Mouse (Mus musculus): ENCODE data around the gene Tbc1d17. TPM values are rescaled to one million over a fixed set of nuclear protein-coding genes. Genes with fewer than 3 reads are reported as not detected.

Gene Tbc1d17
- polyA plus RNA-seq, 1 experiment from 2014 or later, result 92.5 TPM

DNA sequence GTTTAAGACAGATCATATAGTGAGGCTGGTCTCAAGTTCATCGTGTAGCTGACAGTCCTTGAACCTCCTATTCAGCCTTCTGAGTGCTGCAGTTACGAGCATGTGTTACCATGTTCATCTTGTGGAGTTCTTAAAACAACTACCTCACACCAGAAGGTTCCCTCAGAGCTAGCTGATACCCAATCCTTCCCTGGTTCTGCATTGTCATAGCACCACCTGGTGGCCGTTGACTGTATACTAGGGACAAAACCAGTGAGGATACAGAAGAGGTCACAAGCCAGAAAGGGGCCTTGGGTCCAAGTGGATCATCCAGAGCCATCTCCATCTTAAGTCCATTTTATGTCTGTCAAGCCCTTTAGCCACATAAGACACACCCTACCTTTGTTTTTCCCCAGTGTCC, 24.0 kb downstream of the Tbc1d17 start:
- Histone ChIP-seq H3K27me3 (ENCODE audit: control insufficient read depth, insufficient read depth, low read length) (no peaks in the 10 kb centered on the region), H3K36me3 (ENCODE audit: control insufficient read depth, insufficient read depth, low read length) (peaks cover 12% of the 10 kb centered on the region), H3K9ac (replicated peaks; ENCODE audit: low read depth, low read length) (no peak overlapping the region), H3K4me1 (ENCODE audit: control insufficient read depth, insufficient read depth, low read length) (no peaks in the 10 kb centered on the region), H3K27ac (ENCODE audit: low read depth, low read length) (no peak overlapping the region), H3K4me2 (ENCODE audit: low read depth, low read length) (no peak overlapping the region), H3K9me3 (ENCODE audit: control insufficient read depth, low read length) (no peaks in the 10 kb centered on the region), H3K4me3 (ENCODE audit: low read depth, low read length) (no peak overlapping the region)
- WGBS, result 30% methylated on average over 3 of the region's 3 CpGs
- ATAC-seq (ENCODE audit: low read depth), result peak; percentile 70; the same call in 1 of the 2 replicates

DNA sequence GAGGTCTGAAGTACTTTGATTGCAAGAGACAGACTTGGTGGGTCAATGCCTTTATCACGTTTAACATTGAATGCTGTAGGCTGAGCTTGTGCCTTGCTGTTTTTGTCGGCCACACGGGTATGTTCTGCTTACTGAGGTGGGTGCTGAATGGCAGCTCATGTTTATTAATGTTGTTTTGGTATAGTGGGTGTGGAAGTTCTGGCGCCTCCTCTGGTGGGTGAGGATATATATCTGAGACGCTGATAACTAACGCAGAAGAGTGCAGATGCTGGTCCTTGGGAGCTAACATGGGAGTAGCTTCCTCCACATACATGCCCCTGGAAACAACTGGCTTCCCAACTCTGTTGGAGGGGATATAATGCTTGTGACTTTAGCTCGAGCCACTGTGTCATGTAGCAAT, 25.5 kb downstream of the Tbc1d17 start:
- H3K9me3 ChIP-seq (ENCODE audit: control insufficient read depth, low read length), result no peaks in the 10 kb centered on the region
- 36% methylated on average over 7 of the region's 7 CpGs for WGBS
- H3K36me3 ChIP-seq (ENCODE audit: control insufficient read depth, insufficient read depth, low read length), result no peaks in the 10 kb centered on the region
- no peak for ATAC-seq (ENCODE audit: low read depth)
- no peak overlapping the region for H3K4me2 ChIP-seq (ENCODE audit: low read depth, low read length)
- H3K9ac ChIP-seq (replicated peaks; ENCODE audit: low read depth, low read length), result no peak overlapping the region
- peaks cover 7% of the 10 kb centered on the region; the same call in 1 of the 2 replicates for H3K4me1 ChIP-seq (ENCODE audit: control insufficient read depth, insufficient read depth, low read length)
- no peaks in the 10 kb centered on the region for H3K27me3 ChIP-seq (ENCODE audit: control insufficient read depth, insufficient read depth, low read length)
- H3K27ac ChIP-seq (ENCODE audit: low read depth, low read length), result no peak overlapping the region
- no peak overlapping the region for H3K4me3 ChIP-seq (ENCODE audit: low read depth, low read length)

DNA sequence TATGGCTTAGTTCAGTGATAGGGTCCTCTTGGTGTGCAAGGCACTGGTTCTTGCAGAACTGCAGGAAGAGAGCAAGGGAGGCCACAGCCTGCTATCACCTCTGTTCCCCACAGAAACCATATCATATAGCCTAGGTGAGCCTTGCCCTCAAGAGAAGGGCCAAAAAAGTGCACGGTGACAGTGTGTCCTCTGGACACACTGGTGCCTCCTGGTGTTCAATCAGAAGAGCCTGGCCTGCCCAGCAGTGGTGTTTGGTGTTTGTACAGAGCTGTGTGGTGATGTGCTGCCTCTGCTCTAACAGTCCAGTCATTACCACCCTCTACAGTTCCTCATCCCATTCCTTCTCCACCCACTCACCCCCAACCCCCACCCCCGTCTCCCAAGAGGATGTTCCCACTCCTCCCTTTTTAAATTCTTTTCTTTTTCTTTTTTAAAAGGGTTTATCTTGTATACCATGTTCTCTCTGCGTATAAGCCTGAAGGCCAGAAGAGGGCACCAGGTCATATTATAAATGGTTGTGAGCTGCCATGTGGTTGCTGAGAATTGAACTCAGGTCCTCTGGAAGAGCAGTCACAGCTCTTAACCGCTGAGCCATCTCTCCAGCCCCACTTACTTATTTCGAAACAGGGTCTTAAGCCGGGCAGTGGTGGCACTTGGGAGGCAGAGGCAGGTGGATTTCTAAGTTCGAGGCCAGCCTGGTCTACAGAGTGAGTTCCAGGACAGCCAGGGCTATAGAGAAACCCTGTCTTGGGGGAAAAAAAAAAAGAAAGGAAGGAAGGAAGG, 27.0 kb downstream of the Tbc1d17 start:
- Histone ChIP-seq H3K9ac (replicated peaks; ENCODE audit: low read depth, low read length) (no peak overlapping the region), H3K4me1 (ENCODE audit: control insufficient read depth, insufficient read depth, low read length) (peaks cover 20% of the 10 kb centered on the region), H3K4me2 (ENCODE audit: low read depth, low read length) (no peak overlapping the region), H3K4me3 (ENCODE audit: low read depth, low read length) (no peak overlapping the region), H3K36me3 (ENCODE audit: control insufficient read depth, insufficient read depth, low read length) (no peaks in the 10 kb centered on the region), H3K9me3 (ENCODE audit: control insufficient read depth, low read length) (no peaks in the 10 kb centered on the region), H3K27me3 (ENCODE audit: control insufficient read depth, insufficient read depth, low read length) (no peaks in the 10 kb centered on the region), H3K27ac (ENCODE audit: low read depth, low read length) (no peak overlapping the region)
- no peak for ATAC-seq (ENCODE audit: low read depth)
- 81% methylated on average over 7 of the region's 7 CpGs for WGBS

DNA sequence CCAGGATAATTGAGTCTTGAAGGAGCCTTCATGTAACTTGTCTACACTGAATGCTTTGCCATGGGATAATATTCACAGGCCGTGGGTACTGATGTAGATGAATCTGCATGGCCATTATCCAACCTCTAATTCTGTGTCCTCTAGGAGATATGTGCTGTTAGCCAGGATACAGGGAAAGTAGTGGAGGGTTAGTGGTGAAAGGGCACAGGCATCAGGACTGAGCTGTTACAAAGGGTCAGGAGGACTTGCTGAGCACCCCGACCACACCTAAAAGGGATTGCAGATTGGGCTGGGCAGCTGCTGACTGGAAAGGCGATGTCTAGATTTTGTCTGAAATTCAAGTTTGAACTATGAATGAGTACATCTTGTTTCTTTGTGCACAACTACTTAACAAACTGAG, 28.4 kb downstream of the Tbc1d17 start:
- Histone ChIP-seq H3K27ac (ENCODE audit: low read depth, low read length) (no peak overlapping the region), H3K9me3 (ENCODE audit: control insufficient read depth, low read length) (no peaks in the 10 kb centered on the region), H3K27me3 (ENCODE audit: control insufficient read depth, insufficient read depth, low read length) (no peaks in the 10 kb centered on the region), H3K4me3 (ENCODE audit: low read depth, low read length) (no peak overlapping the region), H3K36me3 (ENCODE audit: control insufficient read depth, insufficient read depth, low read length) (no peaks in the 10 kb centered on the region), H3K4me2 (ENCODE audit: low read depth, low read length) (no peak overlapping the region), H3K9ac (replicated peaks; ENCODE audit: low read depth, low read length) (no peak overlapping the region), H3K4me1 (ENCODE audit: control insufficient read depth, insufficient read depth, low read length) (peaks cover 20% of the 10 kb centered on the region)
- 96% methylated on average over 3 of the region's 3 CpGs for WGBS
- ATAC-seq (ENCODE audit: low read depth), result no peak

DNA sequence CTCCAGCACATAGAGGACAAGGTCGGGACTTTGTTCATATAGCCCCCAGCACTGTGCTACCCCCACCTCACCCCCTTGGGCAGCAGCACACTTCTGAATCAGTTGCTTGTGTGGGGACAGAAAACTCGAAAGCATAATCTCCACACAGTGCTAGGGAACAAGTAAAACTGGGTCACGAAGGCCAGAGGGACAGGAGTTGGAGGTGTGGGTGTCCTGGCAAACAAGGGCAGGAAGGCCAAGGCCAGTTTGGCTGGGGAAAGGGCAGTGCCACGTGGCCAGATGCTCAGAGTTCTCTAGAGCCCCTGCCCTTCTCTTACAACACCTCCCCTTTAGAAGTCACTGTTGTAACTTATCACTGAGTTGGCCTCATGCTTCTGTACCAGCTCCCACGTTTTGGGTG, 29.0 kb downstream of the Tbc1d17 start:
- H3K9me3 ChIP-seq (ENCODE audit: control insufficient read depth, low read length), result no peaks in the 10 kb centered on the region
- no peaks in the 10 kb centered on the region for H3K36me3 ChIP-seq (ENCODE audit: control insufficient read depth, insufficient read depth, low read length)
- no peak overlapping the region for H3K27ac ChIP-seq (ENCODE audit: low read depth, low read length)
- H3K27me3 ChIP-seq (ENCODE audit: control insufficient read depth, insufficient read depth, low read length), result no peaks in the 10 kb centered on the region
- H3K4me3 ChIP-seq (ENCODE audit: low read depth, low read length), result no peak overlapping the region
- 63% methylated on average over 5 of the region's 5 CpGs for WGBS
- ATAC-seq (ENCODE audit: low read depth), result no peak
- H3K4me1 ChIP-seq (ENCODE audit: control insufficient read depth, insufficient read depth, low read length), result peaks cover 20% of the 10 kb centered on the region
- H3K9ac ChIP-seq (replicated peaks; ENCODE audit: low read depth, low read length), result no peak overlapping the region
- H3K4me2 ChIP-seq (ENCODE audit: low read depth, low read length), result no peak overlapping the region

DNA sequence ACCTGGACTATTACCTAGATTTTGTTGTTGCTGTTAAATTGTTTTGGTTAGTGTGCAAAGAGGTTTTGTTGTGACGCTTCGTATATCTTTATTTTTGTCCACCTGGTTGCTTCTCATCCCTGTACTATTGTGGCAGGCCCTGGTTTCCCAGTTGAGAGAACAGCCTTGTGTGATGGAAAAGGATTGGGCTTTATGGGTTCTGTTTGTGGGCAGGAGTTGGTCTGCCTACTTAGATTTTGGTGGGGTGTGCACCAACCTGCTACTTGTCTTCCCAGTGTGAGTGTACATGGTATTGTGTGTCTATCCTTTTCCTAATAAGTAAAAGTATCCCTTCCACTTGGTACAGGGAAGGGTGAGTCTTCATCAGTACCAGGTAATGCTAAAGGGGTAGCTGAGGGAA, 29.5 kb downstream of the Tbc1d17 start:
- 97% methylated on average over 2 of the region's 2 CpGs for WGBS
- Histone ChIP-seq H3K9ac (replicated peaks; ENCODE audit: low read depth, low read length) (no peak overlapping the region), H3K4me1 (ENCODE audit: control insufficient read depth, insufficient read depth, low read length) (peaks cover 20% of the 10 kb centered on the region), H3K36me3 (ENCODE audit: control insufficient read depth, insufficient read depth, low read length) (no peaks in the 10 kb centered on the region), H3K4me2 (ENCODE audit: low read depth, low read length) (no peak overlapping the region; the same call in 1 of the 2 replicates), H3K27me3 (ENCODE audit: control insufficient read depth, insufficient read depth, low read length) (no peaks in the 10 kb centered on the region), H3K4me3 (ENCODE audit: low read depth, low read length) (no peak overlapping the region), H3K9me3 (ENCODE audit: control insufficient read depth, low read length) (no peaks in the 10 kb centered on the region), H3K27ac (ENCODE audit: low read depth, low read length) (no peak overlapping the region)
- no peak for ATAC-seq (ENCODE audit: low read depth)

DNA sequence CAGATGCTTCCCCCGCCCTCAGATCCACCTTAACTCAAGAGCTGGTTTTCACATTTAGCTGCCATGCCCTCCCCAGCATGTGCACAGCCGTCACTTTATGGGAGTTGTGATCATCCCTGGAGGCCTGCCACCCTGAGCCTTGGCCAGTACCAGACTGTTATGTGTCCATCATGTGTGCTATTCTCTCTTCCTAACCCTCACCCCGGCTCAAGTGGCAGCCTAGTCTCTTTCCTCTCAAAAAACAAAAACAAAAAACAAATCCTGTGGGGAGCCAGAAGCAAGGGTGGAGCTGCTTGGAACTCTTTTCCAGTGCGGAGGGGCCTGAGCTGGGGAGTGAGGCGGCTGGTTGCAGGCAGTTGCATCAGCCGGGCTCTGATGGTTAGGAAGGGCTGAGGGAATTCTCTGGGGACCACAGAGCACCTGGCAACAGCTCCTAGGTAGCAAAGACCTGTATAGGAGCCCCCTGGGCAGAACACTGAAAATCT, 30.1 kb downstream of the Tbc1d17 start:
- Histone ChIP-seq H3K27ac (ENCODE audit: low read depth, low read length) (no peak overlapping the region), H3K9ac (replicated peaks; ENCODE audit: low read depth, low read length) (peak overlapping the region; percentile 35; the same call in 1 of the 2 replicates), H3K4me2 (ENCODE audit: low read depth, low read length) (peak overlapping the region; percentile 70; the same call in 1 of the 2 replicates), H3K27me3 (ENCODE audit: control insufficient read depth, insufficient read depth, low read length) (no peaks in the 10 kb centered on the region), H3K4me3 (ENCODE audit: low read depth, low read length) (no peak overlapping the region), H3K4me1 (ENCODE audit: control insufficient read depth, insufficient read depth, low read length) (peaks cover 20% of the 10 kb centered on the region), H3K36me3 (ENCODE audit: control insufficient read depth, insufficient read depth, low read length) (no peaks in the 10 kb centered on the region), H3K9me3 (ENCODE audit: control insufficient read depth, low read length) (no peaks in the 10 kb centered on the region)
- no peak for ATAC-seq (ENCODE audit: low read depth)
- WGBS, result 46% methylated on average over 6 of the region's 6 CpGs

DNA sequence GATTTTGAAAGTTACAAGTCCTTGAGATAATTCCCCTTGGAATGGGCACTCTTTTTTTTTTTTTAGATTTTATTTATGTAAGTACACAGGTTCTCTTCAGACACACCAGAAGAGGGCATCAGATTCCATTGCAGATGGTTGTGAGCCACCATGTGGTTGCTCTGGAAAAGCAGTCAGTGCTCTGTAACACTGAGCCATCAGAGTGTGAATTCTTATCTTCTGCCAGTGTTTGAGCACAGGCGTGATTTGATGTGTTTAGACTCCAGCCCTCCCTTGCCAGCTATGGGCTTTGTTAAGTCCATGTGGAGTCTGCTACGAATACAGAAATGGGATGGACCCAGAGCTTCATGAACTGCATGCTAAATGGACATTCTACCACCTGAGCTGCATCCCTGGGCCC, 30.7 kb downstream of the Tbc1d17 start:
- Histone ChIP-seq H3K4me3 (ENCODE audit: low read depth, low read length) (no peak overlapping the region), H3K9me3 (ENCODE audit: control insufficient read depth, low read length) (no peaks in the 10 kb centered on the region), H3K9ac (replicated peaks; ENCODE audit: low read depth, low read length) (peak overlapping the region; percentile 37; the same call in 1 of the 2 replicates), H3K4me1 (ENCODE audit: control insufficient read depth, insufficient read depth, low read length) (peaks cover 20% of the 10 kb centered on the region), H3K27ac (ENCODE audit: low read depth, low read length) (no peak overlapping the region), H3K27me3 (ENCODE audit: control insufficient read depth, insufficient read depth, low read length) (no peaks in the 10 kb centered on the region), H3K36me3 (ENCODE audit: control insufficient read depth, insufficient read depth, low read length) (no peaks in the 10 kb centered on the region), H3K4me2 (ENCODE audit: low read depth, low read length) (peak overlapping the region; percentile 70; the same call in 1 of the 2 replicates)
- WGBS, result 41% methylated on average over 2 of the region's 2 CpGs
- no peak for ATAC-seq (ENCODE audit: low read depth)

DNA sequence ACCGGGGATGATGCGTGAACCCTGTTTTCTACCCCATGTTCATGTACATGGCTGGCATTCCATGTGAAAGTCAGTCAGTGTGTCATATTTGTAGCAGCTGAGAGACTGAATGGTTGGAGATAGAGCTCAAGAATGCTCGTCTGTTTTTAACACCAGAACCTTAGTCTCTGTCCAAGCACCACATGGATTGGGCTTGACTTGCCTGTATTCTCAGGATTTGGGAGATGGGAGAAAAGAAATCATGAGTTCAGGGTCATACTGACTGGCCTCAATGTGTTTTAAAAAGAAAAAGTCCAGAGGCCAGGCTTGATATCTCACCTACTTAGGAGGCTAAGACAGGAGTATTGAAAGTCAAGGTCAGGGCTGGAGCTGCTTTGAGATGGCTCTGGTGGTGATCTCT, 31.4 kb downstream of the Tbc1d17 start:
- no peak for ATAC-seq (ENCODE audit: low read depth)
- Histone ChIP-seq H3K4me1 (ENCODE audit: control insufficient read depth, insufficient read depth, low read length) (peaks cover 20% of the 10 kb centered on the region), H3K4me3 (ENCODE audit: low read depth, low read length) (peak overlapping the region; percentile 87), H3K27me3 (ENCODE audit: control insufficient read depth, insufficient read depth, low read length) (no peaks in the 10 kb centered on the region), H3K9ac (replicated peaks; ENCODE audit: low read depth, low read length) (peak overlapping the region; percentile 37; the same call in 1 of the 2 replicates), H3K9me3 (ENCODE audit: control insufficient read depth, low read length) (no peaks in the 10 kb centered on the region), H3K36me3 (ENCODE audit: control insufficient read depth, insufficient read depth, low read length) (no peaks in the 10 kb centered on the region), H3K27ac (ENCODE audit: low read depth, low read length) (no peak overlapping the region), H3K4me2 (ENCODE audit: low read depth, low read length) (peak overlapping the region; percentile 70)
- WGBS, result 32% methylated on average over 3 of the region's 3 CpGs
